Comparison of ENCODE assay signal across 8 mouse cellular contexts in the genomic region with DNA sequence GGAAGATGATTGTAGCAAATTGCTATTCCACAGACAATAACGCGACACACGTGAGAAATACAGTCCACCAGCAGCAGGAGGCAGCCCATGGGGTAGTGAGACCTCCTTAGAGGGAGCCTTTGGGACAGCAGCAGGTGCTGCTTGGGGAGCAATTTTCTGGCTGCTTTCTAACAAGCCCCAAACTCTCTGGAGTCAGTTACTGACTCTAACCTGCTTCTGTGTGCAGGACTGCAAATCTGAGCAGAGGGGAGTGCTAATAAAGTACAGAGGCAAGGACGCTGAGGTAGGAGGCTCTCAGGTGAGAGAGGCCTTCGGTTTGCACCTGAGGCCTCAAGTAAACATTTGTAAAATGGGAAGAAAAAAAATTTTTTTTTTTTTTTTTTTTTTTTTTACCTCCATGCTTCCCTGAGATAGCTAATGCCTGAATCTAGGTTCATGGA. TPM values are rescaled to one million over a fixed set of nuclear protein-coding genes. Genes with fewer than 3 reads are reported as not detected.
DNase-seq lines count a peak whose midpoint lies in the region; ATAC-seq and TF ChIP-seq lines count a peak whose summit lies in the region.

No protein-coding gene starts in this region.

- H3K4me2 ChIP-seq in forebrain, embryonic 12.5 days, result peak overlapping the region; percentile 60
- peak overlapping the region; percentile 77 for H3K4me2 ChIP-seq in kidney, embryonic 15.5 days
- H3K4me2 ChIP-seq in midbrain, embryonic 16.5 days (ENCODE audit: low read length), result peak overlapping the region; percentile 55

- H3K9me3 ChIP-seq in forebrain, embryonic 12.5 days, result no peaks in the 10 kb centered on the region
- H3K9me3 ChIP-seq in kidney, embryonic 15.5 days (replicated peaks), result no peaks in the 10 kb centered on the region
- H3K9me3 ChIP-seq in midbrain, embryonic 16.5 days (replicated peaks; ENCODE audit: control insufficient read depth, low read length, poor library complexity, severe bottlenecking), result no peaks in the 10 kb centered on the region

- peak overlapping the region; percentile 80 for H3K9ac ChIP-seq in forebrain, embryonic 12.5 days
- peak overlapping the region; percentile 75; the same call in 1 of the 2 replicates for H3K9ac ChIP-seq in kidney, embryonic 15.5 days
- peak overlapping the region; percentile 84 for H3K9ac ChIP-seq in midbrain, embryonic 16.5 days (ENCODE audit: low read depth, low read length)

- peak; percentile 8 for DNase-seq in left cerebral cortex, adult 18-20 months (ENCODE audit: low spot score in 2 of 2)
- no peak for DNase-seq in left cerebral cortex, postnatal 10 days (ENCODE audit: extremely low spot score in 1 of 2, low spot score in 2 of 2)
- no peak for DNase-seq in Patski (ENCODE audit: low read depth, low spot score)
- peak; percentile 35 for DNase-seq in thymus, postnatal 4 days
- no peak for DNase-seq in adrenal gland, postnatal 25 days

- H3K27ac ChIP-seq in forebrain, embryonic 12.5 days, result 0 out of 2 replicates have a peak overlapping the region, but pooled peaks have one; percentile 5
- H3K27ac ChIP-seq in kidney, embryonic 15.5 days, result peak overlapping the region; percentile 90
- H3K27ac ChIP-seq in midbrain, embryonic 16.5 days (ENCODE audit: low read length), result peak overlapping the region; percentile 90

- CTCF ChIA-PET in Patski (lab: Charles Lee), result interaction anchor here (2.1 kb wide), 1 partner anchor 10 kb away, joined by 13 read pairs; no protein-coding TSS in a partner anchor

- intact Hi-C loops in left cerebral cortex, postnatal 10 days (cut with DNase I), result no loop called here

- 40% methylated on average over 5 of the region's 5 CpGs for WGBS in forebrain, embryonic 12.5 days
- WGBS in kidney, embryonic 15.5 days, result 41% methylated on average over 5 of the region's 5 CpGs
- WGBS in midbrain, embryonic 16.5 days, result 28% methylated on average over 5 of the region's 5 CpGs

- POLR2A ChIA-PET in Patski (lab: Charles Lee), result no interaction called here

- H3K4me3 ChIP-seq in forebrain, embryonic 12.5 days (replicated peaks), result peak overlapping the region; percentile 77
- peak overlapping the region; percentile 76 for H3K4me3 ChIP-seq in kidney, embryonic 15.5 days (replicated peaks)
- H3K4me3 ChIP-seq in midbrain, embryonic 16.5 days (ENCODE audit: low read depth, low read length), result peak overlapping the region; percentile 65

- in situ Hi-C loops in Patski (cut with MboI; ENCODE audit: low pct_unique_long_range_greater_than_20kb), result no loop called here

- H3K4me1 ChIP-seq in forebrain, embryonic 12.5 days, result peaks cover 24% of the 10 kb centered on the region
- H3K4me1 ChIP-seq in kidney, embryonic 15.5 days, result peaks cover 28% of the 10 kb centered on the region
- peaks cover 18% of the 10 kb centered on the region for H3K4me1 ChIP-seq in midbrain, embryonic 16.5 days (ENCODE audit: control insufficient read depth, insufficient read depth, low read length)

- no peak for ATAC-seq in Patski
- no peak for ATAC-seq in forebrain, embryonic 12.5 days (ENCODE audit: low FRiP score)
- no peak for ATAC-seq in kidney, embryonic 15.5 days (replicated peaks; ENCODE audit: low FRiP score)
- peak; percentile 16; the same call in 1 of the 2 replicates for ATAC-seq in midbrain, embryonic 16.5 days

- no peaks in the 10 kb centered on the region for H3K36me3 ChIP-seq in forebrain, embryonic 12.5 days (replicated peaks)
- no peaks in the 10 kb centered on the region for H3K36me3 ChIP-seq in kidney, embryonic 15.5 days
- no peaks in the 10 kb centered on the region for H3K36me3 ChIP-seq in midbrain, embryonic 16.5 days (ENCODE audit: control insufficient read depth, insufficient read depth, low read length)

- peak; percentile 21 for TF ChIP-seq CTCF in Patski (IDR thresholded peaks at IDR 0.05)

- H3K27me3 ChIP-seq in Patski, result no peaks in the 10 kb centered on the region
- no peaks in the 10 kb centered on the region for H3K27me3 ChIP-seq in forebrain, embryonic 12.5 days
- no peaks in the 10 kb centered on the region for H3K27me3 ChIP-seq in kidney, embryonic 15.5 days
- H3K27me3 ChIP-seq in midbrain, embryonic 16.5 days (ENCODE audit: control insufficient read depth, insufficient read depth, low read depth, low read length), result no peaks in the 10 kb centered on the region

RNA-seq across cellular contexts. Expression of gene Scaper, which starts 0.7 kb away (rescaled TPM):
- 10 to 100 TPM; 35.1 to 35.5 TPM for total RNA-seq in left cerebral cortex, adult 18-20 months (2021)
- 10 to 100 TPM; 46.3 to 49.2 TPM for total RNA-seq in left cerebral cortex, postnatal 10 days (2021)
- 12.0 TPM for polyA plus RNA-seq in Patski (2021)
- 18.6 and 19.4 TPM in 2 replicates for polyA plus RNA-seq in forebrain, embryonic 12.5 days (2016; fragmentation: Nextera tagmentation; extraction: Ambion mirVana)
- 9.0 and 9.5 TPM in 2 replicates for polyA plus RNA-seq in kidney, embryonic 15.5 days (2015; fragmentation: Nextera tagmentation; extraction: Ambion mirVana)
- polyA plus RNA-seq in midbrain, embryonic 16.5 days (2015; fragmentation: Nextera tagmentation; extraction: Ambion mirVana), result 43.4 and 49.1 TPM in 2 replicates
- 11.6 and 14.0 TPM in 2 replicates for total RNA-seq in adrenal gland, postnatal 25 days (2021)

Comparison
In these comparisons a context has a peak if more than half of its experiments do, and no peak if none do; other contexts are left out.
1. DNase-seq: peak in left cerebral cortex, adult 18-20 months (2 of 2) and thymus, postnatal 4 days (single experiment); none in left cerebral cortex, postnatal 10 days (0 of 2), Patski (single experiment) and adrenal gland, postnatal 25 days (single experiment).
2. H3K27ac ChIP-seq: peak in every context shown above with its lines; median percentile 90 in kidney, embryonic 15.5 days; 90 in midbrain, embryonic 16.5 days; 5 in forebrain, embryonic 12.5 days.
3. Peak in every context shown above with its lines, with median percentiles within 50 percentile points of each other: H3K4me2 ChIP-seq, H3K4me3 ChIP-seq and H3K9ac ChIP-seq.